Mouse (Mus musculus): ENCODE results near the gene Tmed1. TPM values are rescaled to one million over a fixed set of nuclear protein-coding genes. Genes with fewer than 3 reads are reported as not detected.

Gene Tmed1
- total RNA-seq (2023): 5.0 to 9.0 TPM (median 6.9 TPM) in 4 replicates

DNA sequence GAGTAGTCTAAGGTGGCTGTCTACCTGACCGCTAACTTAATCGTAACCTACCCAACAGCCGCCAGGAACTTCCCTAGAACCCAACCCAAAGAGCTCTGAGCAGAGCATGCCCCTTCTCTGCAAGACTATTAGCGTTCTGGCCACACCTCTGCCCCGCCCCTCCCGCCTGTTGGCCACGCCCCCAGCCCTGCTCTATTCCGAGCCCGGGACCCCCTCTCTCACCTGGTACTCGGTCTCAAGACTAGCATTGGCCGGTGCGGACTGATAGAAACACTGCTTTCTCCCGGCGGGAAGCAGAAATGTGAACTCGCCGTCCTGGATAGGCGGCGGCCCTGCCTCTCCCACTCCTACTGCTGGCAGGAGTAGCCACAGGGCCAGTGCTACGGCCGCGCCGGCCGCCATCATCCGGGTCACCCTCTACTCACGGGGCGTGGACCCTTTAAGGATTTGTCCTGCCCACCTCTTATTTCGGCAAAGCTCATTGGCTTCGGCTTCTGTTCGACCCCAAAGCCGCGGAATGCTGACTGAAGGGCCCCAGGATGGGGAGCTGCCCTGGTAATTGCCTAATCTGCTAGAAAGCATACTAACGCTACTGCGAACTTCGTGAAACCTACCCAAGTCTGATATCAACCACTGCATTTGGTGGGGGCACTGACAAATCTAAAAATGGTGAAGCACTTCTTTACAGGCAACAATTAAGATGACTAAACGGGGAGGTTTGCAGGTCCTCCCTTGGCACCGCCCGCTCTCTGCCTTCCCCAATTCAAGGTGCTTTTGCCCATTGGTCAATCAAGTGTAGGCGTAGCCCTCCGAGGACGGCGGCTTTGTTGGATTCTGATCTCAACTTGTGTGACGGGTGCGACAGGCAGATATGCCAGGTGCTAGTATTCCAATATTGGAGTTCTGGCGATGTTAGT lies at the start of gene Tmed1:
Gene Tmed1 (minus strand): TSS at position 481 of the 917 bp plus-strand sequence.

GRCm38 (mm10) chr9:21546789-21547074 lies 36.7 kb upstream of the Tmed1 start, which contains the start of gene Carm1:
Carm1 (plus strand) TSS chr9:21546894.

GRCm38 (mm10) chr9:21525937-21526633 lies 16.0 kb upstream of the Tmed1 start, which contains the start of gene AB124611:
AB124611 (plus strand) TSS chr9:21526176.

Other genes with a start within 250 kb of the Tmed1 start
- gene Atg4d, start 245.0 kb downstream of the Tmed1 start, total RNA-seq (2023): 48.2 to 54.2 TPM (median 52.1 TPM) in 4 replicates
- 113 to 143 TPM (median 134 TPM) in 4 replicates for gene Kri1, start 222.3 kb downstream of the Tmed1 start, total RNA-seq (2023)
- gene Cdkn2d, start 218.8 kb downstream of the Tmed1 start, total RNA-seq (2023): 24.3 to 26.8 TPM (median 25.0 TPM) in 4 replicates
- gene Ap1m2, start 197.9 kb downstream of the Tmed1 start, total RNA-seq (2023): 2.0 to 3.0 TPM (median 2.6 TPM) in 4 replicates
- 311 to 326 TPM (median 324 TPM) in 4 replicates for gene Slc44a2, start 189.6 kb downstream of the Tmed1 start, total RNA-seq (2023)
- gene Ilf3, start 142.4 kb downstream of the Tmed1 start, total RNA-seq (2023): 160 to 186 TPM (median 180 TPM) in 4 replicates
- 70.2 to 88.5 TPM (median 84.2 TPM) in 4 replicates for gene Qtrt1, start 98.4 kb downstream of the Tmed1 start, total RNA-seq (2023)
- gene Dnm2, start 85.3 kb downstream of the Tmed1 start, total RNA-seq (2023): 230 to 250 TPM (median 233 TPM) in 4 replicates
- gene AB124611, start 15.9 kb upstream of the Tmed1 start, total RNA-seq (2023): 130 to 141 TPM (median 136 TPM) in 4 replicates
- gene Carm1, start 36.6 kb upstream of the Tmed1 start, total RNA-seq (2023): 70.8 to 80.6 TPM (median 74.9 TPM) in 4 replicates
- 32.1 to 36.7 TPM (median 32.7 TPM) in 4 replicates for gene Timm29, start 82.5 kb upstream of the Tmed1 start, total RNA-seq (2023)
- 13.4 to 17.8 TPM (median 15.4 TPM) in 4 replicates for gene Yipf2, start 82.6 kb upstream of the Tmed1 start, total RNA-seq (2023)
- 102 to 108 TPM (median 105 TPM) in 4 replicates for gene Smarca4, start 105.9 kb upstream of the Tmed1 start, total RNA-seq (2023)
- 17.1 to 22.6 TPM (median 18.9 TPM) in 4 replicates for gene Ldlr, start 213.2 kb upstream of the Tmed1 start, total RNA-seq (2023)

All from B cell, adult 62 days (primary cell).